Mouse (Mus musculus) heart, postnatal 0 days (tissue): ENCODE measurements around the gene Ubxn6.

ENCODE experiments used
- CTCF ChIP-seq: IDR thresholded peaks from 2 replicates; pipeline ENCODE4 v1.5.1; 2016; ENCODE audit warnings: antibody characterized with exemption, control low read depth, low read depth
- EP300 ChIP-seq: IDR thresholded peaks from 2 replicates; pipeline ENCODE4 v1.6.1; 2016; ENCODE audit warnings: antibody characterized with exemption, low read depth

GRCm38 (mm10) chr17:56108334-56109044 is 33.7 kb upstream of the Ubxn6 start:
- TF ChIP-seq CTCF, result 0 out of 2 replicates have a peak, but pooled peaks have one; percentile 5
- TF ChIP-seq EP300, result peak; percentile 96
